Mouse (Mus musculus): ENCODE data around the gene Ppp1r12a. TPM values are rescaled to one million over a fixed set of nuclear protein-coding genes. Genes with fewer than 3 reads are reported as not detected.

The Ppp1r12a gene
- polyA plus RNA-seq, 1 experiment from 2014 or later = 72.3 TPM

DNA sequence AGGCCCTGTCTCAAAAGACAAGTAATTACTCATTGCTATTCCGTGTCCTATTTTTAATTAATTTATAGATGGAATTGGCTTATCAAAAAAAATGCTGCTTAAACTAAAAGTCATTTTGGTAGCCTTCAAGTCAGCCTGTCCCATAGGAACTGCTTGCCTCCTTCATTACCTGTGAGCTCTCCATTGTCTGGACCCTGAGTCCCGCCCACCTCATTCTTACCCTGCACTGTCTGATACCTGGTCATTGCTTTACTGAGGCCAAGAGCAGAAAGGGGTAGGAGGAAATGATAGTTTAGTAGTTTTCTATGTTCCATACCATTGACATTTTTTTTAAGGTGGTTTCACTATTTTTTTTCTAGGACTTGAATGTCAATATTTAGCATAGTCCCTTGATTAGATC, 121.4 kb downstream of the Ppp1r12a start:
- H3K27ac ChIP-seq (replicated peaks) = no peak overlapping the region

DNA sequence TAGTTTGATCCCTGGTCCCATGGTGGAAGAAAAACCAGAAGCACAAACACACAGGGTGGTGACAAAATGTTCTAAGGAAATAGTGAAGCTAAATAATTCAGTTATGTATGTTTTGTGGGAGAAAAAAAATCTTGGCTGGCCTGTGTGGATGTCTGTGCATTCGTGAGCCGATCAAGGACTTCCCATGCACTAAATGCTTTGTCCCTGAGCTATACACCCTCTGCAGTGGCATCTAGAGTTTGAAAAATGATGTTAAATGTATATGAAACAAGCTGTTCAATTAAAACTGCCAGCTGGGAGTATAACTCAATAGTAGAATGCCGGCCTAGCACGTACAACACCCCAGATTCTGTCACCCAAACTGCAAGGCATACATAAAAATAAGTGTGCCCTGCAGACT, 121.8 kb downstream of the Ppp1r12a start:
- no peak for ATAC-seq (ENCODE audit: low FRiP score, low read depth)
- WGBS = 71% methylated on average over 4 of the region's 4 CpGs
- Histone ChIP-seq H3K36me3 (peaks cover 14% of the 10 kb centered on the region), H3K27ac (replicated peaks) (no peak overlapping the region), H3K4me1 (replicated peaks) (no peaks in the 10 kb centered on the region), H3K9me3 (no peaks in the 10 kb centered on the region), H3K27me3 (no peaks in the 10 kb centered on the region), H3K4me2 (no peak overlapping the region), H3K9ac (no peak overlapping the region), H3K4me3 (no peak overlapping the region)

More for the DNA sequence above, 121.4 kb downstream of the Ppp1r12a start:
- peaks cover 14% of the 10 kb centered on the region for H3K36me3 ChIP-seq
- H3K9me3 ChIP-seq = no peaks in the 10 kb centered on the region
- no peaks in the 10 kb centered on the region for H3K27me3 ChIP-seq
- no peak overlapping the region for H3K4me2 ChIP-seq
- 81% methylated on average over 2 of the region's 2 CpGs for WGBS
- H3K9ac ChIP-seq = no peak overlapping the region
- no peak overlapping the region for H3K4me3 ChIP-seq
- no peaks in the 10 kb centered on the region for H3K4me1 ChIP-seq (replicated peaks)
- ATAC-seq (ENCODE audit: low FRiP score, low read depth) = no peak

DNA sequence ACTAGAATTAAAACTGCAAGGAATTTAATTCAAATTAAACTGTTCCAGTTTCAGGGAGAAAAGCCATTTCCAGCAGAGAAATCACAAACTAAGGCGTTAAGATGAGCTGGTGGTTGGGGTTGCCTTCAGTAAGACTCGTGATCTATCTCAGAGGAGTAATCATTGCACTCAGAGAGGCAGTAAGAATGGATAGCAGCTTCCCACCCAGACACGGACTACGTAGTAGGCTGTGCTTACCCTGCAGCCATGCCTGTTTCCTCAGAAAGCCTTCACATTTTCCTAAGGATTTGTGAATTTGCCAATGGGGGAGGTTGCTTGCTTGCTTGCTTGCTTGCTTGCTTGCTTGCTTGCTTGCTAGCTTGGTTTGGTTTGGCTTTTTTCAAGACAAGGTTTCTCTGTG, 122.5 kb downstream of the Ppp1r12a start:
- no peaks in the 10 kb centered on the region for H3K4me1 ChIP-seq (replicated peaks)
- no peaks in the 10 kb centered on the region for H3K9me3 ChIP-seq
- H3K4me2 ChIP-seq = no peak overlapping the region
- 61% methylated on average over 4 of the region's 4 CpGs for WGBS
- H3K36me3 ChIP-seq = peaks cover 14% of the 10 kb centered on the region
- no peak overlapping the region for H3K27ac ChIP-seq (replicated peaks)
- no peak overlapping the region for H3K9ac ChIP-seq
- H3K4me3 ChIP-seq = no peak overlapping the region
- no peaks in the 10 kb centered on the region for H3K27me3 ChIP-seq
- ATAC-seq (ENCODE audit: low FRiP score, low read depth) = no peak

DNA sequence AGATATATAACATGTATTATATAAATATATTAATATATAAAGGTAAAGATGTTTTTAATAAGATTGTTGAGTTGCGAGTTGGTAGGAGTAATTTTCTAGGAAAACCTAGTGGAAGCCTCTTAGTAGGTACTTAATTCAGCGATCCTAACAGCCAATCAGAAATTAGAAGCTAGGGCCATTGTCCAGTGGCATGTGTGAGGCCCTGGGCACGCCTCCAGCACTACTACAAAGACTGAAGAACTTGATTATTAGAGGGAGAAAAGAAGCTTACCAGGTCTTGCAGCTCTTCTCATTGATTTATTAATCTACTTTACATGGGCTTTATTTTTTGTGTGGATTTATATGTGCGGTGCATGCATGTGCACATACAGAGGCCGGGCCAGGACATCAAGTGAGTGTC, 123.0 kb downstream of the Ppp1r12a start:
- 88% methylated on average over 5 of the region's 5 CpGs for WGBS
- no peak overlapping the region for H3K4me2 ChIP-seq
- peaks cover 14% of the 10 kb centered on the region for H3K36me3 ChIP-seq
- H3K9me3 ChIP-seq = no peaks in the 10 kb centered on the region
- no peak overlapping the region for H3K27ac ChIP-seq (replicated peaks)
- ATAC-seq (ENCODE audit: low FRiP score, low read depth) = no peak
- H3K4me3 ChIP-seq = no peak overlapping the region
- no peaks in the 10 kb centered on the region for H3K4me1 ChIP-seq (replicated peaks)
- no peak overlapping the region for H3K9ac ChIP-seq
- no peaks in the 10 kb centered on the region for H3K27me3 ChIP-seq

GRCm38 (mm10) chr10:108286658-108287437, 124.9 kb downstream of the Ppp1r12a start:
- no peaks in the 10 kb centered on the region for H3K27me3 ChIP-seq
- no peak overlapping the region for H3K9ac ChIP-seq
- no peak overlapping the region for H3K27ac ChIP-seq (replicated peaks)
- H3K36me3 ChIP-seq = peaks cover 5% of the 10 kb centered on the region; the same call in 1 of the 2 replicates
- no peak overlapping the region for H3K4me3 ChIP-seq
- WGBS = 62% methylated on average over 11 of the region's 11 CpGs
- no peak overlapping the region for H3K4me2 ChIP-seq
- no peak for ATAC-seq (ENCODE audit: low FRiP score, low read depth)
- no peaks in the 10 kb centered on the region for H3K9me3 ChIP-seq
- no peaks in the 10 kb centered on the region for H3K4me1 ChIP-seq (replicated peaks)

DNA sequence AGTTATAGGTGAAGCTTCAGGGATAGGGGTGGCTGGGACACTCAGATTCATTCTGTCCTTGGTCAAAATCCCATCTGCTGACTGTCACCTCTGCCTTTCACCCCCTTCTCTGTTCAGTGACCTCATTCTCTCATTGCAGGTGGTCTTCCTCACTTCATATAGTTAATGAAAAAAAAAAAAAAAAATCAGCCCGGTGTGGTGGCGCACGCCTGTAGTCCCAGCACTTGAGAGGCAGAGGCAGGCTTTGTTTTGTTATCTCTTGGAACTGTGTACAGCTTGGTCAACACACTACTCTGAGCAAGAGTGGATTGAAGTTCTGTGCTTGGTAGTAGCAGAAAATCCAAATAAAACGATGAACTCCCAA, 125.4 kb downstream of the Ppp1r12a start:
- ATAC-seq (ENCODE audit: low FRiP score, low read depth) = no peak
- WGBS = 86% methylated on average over 4 of the region's 4 CpGs
- Histone ChIP-seq H3K36me3 (no peaks in the 10 kb centered on the region), H3K4me1 (replicated peaks) (no peaks in the 10 kb centered on the region), H3K9ac (no peak overlapping the region), H3K27ac (replicated peaks) (no peak overlapping the region), H3K4me3 (no peak overlapping the region), H3K27me3 (no peaks in the 10 kb centered on the region), H3K9me3 (no peaks in the 10 kb centered on the region), H3K4me2 (no peak overlapping the region)

DNA sequence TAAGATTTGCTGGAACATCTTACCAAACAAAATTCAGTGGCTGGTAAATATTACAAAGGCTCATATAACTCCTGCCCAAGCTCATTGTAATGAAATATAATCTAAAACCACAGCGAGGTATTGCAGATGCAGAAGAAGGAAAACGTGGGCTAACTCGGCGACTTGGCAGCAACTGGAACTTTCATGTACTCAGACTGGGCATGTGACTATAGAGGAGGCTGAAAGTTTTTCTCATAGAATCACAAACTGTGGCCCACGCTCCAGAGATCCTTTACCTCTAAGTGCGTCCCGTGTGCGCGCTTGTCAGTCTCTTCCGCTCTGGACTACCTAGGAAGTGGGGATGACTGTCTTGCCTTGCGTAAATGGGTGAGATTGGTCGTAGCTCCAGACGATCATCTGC, 128.1 kb downstream of the Ppp1r12a start:
- no peak overlapping the region for H3K4me2 ChIP-seq
- no peaks in the 10 kb centered on the region for H3K36me3 ChIP-seq
- WGBS = 97% methylated on average over 13 of the region's 13 CpGs

DNA sequence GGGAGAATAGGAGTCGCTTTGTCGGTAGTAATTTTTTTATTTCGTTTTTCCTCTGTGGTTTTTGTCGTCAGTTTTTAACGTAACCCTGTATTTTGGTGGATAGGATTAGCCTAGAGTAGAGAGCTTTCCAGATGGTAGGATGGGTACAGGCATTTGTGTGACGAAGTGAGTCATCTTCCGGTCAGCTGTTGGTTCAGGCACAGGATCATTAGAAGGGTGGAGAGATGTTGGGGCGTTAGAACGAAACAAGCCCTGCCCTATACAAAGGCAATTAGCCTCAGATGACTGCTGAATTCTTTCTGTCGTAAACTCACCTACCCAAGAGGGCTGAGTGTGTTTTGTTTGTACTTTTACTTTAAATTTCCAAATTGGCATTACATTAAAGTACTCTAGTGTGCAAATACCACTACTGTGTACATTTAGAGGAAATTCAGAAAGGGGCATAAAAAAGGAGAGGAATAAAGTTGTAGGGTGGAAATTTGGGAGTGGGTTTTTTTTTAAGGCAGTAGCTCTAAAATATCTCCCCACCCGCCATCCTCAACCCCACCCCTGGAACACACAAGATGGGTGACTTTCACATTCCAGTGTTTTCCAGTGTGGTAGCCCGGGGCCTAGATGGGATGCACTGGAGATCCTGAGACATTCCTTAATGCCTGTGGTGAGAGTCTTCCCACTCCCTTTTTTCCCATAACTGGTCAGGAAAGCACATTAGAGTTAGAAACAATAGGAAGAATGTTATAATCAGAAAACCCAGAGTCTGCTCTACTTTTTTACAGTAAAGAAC, 129.9 kb downstream of the Ppp1r12a start:
- H3K36me3 ChIP-seq = no peaks in the 10 kb centered on the region
- H3K9ac ChIP-seq = no peak overlapping the region
- no peak overlapping the region for H3K4me3 ChIP-seq
- no peak overlapping the region for H3K27ac ChIP-seq (replicated peaks)
- no peak overlapping the region for H3K4me2 ChIP-seq
- no peaks in the 10 kb centered on the region for H3K9me3 ChIP-seq
- H3K27me3 ChIP-seq = no peaks in the 10 kb centered on the region
- no peak for ATAC-seq (ENCODE audit: low FRiP score, low read depth)
- 87% methylated on average over 12 of the region's 12 CpGs for WGBS
- no peaks in the 10 kb centered on the region for H3K4me1 ChIP-seq (replicated peaks)

More for the DNA sequence above, 128.1 kb downstream of the Ppp1r12a start:
- Histone ChIP-seq H3K4me1 (replicated peaks) (no peaks in the 10 kb centered on the region), H3K9ac (no peak overlapping the region), H3K4me3 (no peak overlapping the region), H3K9me3 (no peaks in the 10 kb centered on the region), H3K27me3 (no peaks in the 10 kb centered on the region), H3K27ac (replicated peaks) (no peak overlapping the region)
- no peak for ATAC-seq (ENCODE audit: low FRiP score, low read depth)

GRCm38 (mm10) chr10:108292651-108293050, 130.7 kb downstream of the Ppp1r12a start:
- Histone ChIP-seq H3K4me3 (no peak overlapping the region), H3K27me3 (no peaks in the 10 kb centered on the region), H3K4me1 (replicated peaks) (no peaks in the 10 kb centered on the region), H3K27ac (replicated peaks) (no peak overlapping the region), H3K9ac (no peak overlapping the region), H3K4me2 (no peak overlapping the region), H3K36me3 (no peaks in the 10 kb centered on the region), H3K9me3 (no peaks in the 10 kb centered on the region)
- WGBS = 86% methylated on average over 4 of the region's 4 CpGs
- ATAC-seq (ENCODE audit: low FRiP score, low read depth) = no peak

GRCm38 (mm10) chr10:108293620-108294195, 131.7 kb downstream of the Ppp1r12a start:
- H3K4me3 ChIP-seq = no peak overlapping the region
- ATAC-seq (ENCODE audit: low FRiP score, low read depth) = no peak
- no peaks in the 10 kb centered on the region for H3K36me3 ChIP-seq
- 96% methylated on average over 16 of the region's 16 CpGs for WGBS
- no peak overlapping the region for H3K27ac ChIP-seq (replicated peaks)
- no peak overlapping the region for H3K4me2 ChIP-seq
- no peaks in the 10 kb centered on the region for H3K9me3 ChIP-seq
- H3K4me1 ChIP-seq (replicated peaks) = no peaks in the 10 kb centered on the region
- no peak overlapping the region for H3K9ac ChIP-seq
- H3K27me3 ChIP-seq = no peaks in the 10 kb centered on the region

- WGBS = 85% methylated on average over 7 of the region's 7 CpGs
- Histone ChIP-seq H3K36me3 (no peaks in the 10 kb centered on the region), H3K9ac (no peak overlapping the region), H3K9me3 (no peaks in the 10 kb centered on the region), H3K4me3 (no peak overlapping the region), H3K4me2 (no peak overlapping the region), H3K4me1 (replicated peaks) (no peaks in the 10 kb centered on the region), H3K27ac (replicated peaks) (no peak overlapping the region), H3K27me3 (no peaks in the 10 kb centered on the region)
- ATAC-seq (ENCODE audit: low FRiP score, low read depth) = no peak
Observed at GRCm38 (mm10) chr10:108294766-108295165, 132.8 kb downstream of the Ppp1r12a start.

GRCm38 (mm10) chr10:108296446-108296845, 134.5 kb downstream of the Ppp1r12a start:
- WGBS = 91% methylated on average over 7 of the region's 7 CpGs
- no peak overlapping the region for H3K9ac ChIP-seq
- no peak overlapping the region for H3K4me2 ChIP-seq
- H3K27ac ChIP-seq (replicated peaks) = no peak overlapping the region
- no peaks in the 10 kb centered on the region for H3K36me3 ChIP-seq
- no peak for ATAC-seq (ENCODE audit: low FRiP score, low read depth)
- no peaks in the 10 kb centered on the region for H3K27me3 ChIP-seq
- H3K4me3 ChIP-seq = no peak overlapping the region
- H3K9me3 ChIP-seq = no peaks in the 10 kb centered on the region
- H3K4me1 ChIP-seq (replicated peaks) = no peaks in the 10 kb centered on the region
